Mouse (Mus musculus) cerebellum, adult 18-20 months (tissue): ENCODE measurements around the gene Olfr394.
"Not testable (repeated sequence)": the region's sequence is repeated elsewhere in the genome, so short reads cannot be mapped to it uniquely, and the experiment has no call there.

ENCODE experiments used
- DNase-seq, 2 experiments: peaks; one replicate each; pipeline ENCODE4 v3.0.0; 2021

The Olfr394 gene

GRCm38 (mm10) chr11:73890671-73891070 is at the start of gene Olfr394:
TSS of gene Olfr394 (minus strand) at chr11:73890771.
- DNase-seq = no peak

- no peak for DNase-seq
Measured at GRCm38 (mm10) chr11:73936377-73936776, 45.8 kb upstream of the Olfr394 start, which contains the start of gene Olfr23. TSS of gene Olfr23 (plus strand) at chr11:73936677.

DNA sequence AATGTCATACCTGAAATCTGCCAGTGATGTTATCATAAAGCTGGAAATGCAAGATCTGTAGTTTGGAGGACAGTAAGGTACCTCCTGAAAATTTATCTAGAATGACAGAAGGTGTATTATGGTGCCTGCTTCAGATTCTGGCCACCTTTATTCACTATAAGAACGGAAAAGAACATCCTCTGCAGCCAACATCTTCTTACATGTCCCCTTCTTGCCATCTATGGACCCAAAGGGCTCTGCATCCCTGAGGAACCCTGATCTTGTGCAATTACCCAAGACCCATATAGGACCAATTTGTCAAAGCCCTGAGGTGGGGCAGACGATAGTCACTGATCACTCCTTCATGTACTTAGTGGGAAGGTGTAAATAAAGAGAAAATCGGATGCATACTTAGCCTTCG is 18.6 kb upstream of the Olfr394 start, which contains the start of gene Olfr395:
TSS of gene Olfr395 (minus strand) at position 101 of the 400 bp plus-strand sequence.
- DNase-seq = not testable (repeated sequence)

DNA sequence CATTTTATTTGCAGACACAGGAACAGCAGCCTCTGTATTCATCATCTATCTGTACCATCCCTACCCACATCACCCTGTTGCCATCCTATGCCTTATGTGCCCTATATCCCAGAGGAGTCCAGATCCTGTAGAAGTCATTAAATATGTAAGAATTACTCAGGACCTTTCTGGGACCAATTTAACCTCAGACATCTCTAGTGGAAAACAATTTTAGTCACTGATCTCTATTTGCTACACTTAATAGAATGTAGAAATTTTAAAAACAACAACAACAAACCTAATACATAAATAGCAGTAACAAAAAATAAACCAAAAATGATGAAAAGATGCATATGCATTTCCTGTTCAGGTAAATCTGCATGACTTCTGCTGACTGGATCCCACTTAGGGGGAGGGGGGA is 39.2 kb downstream of the Olfr394 start, which contains the start of gene Olfr393:
TSS of gene Olfr393 (minus strand) at position 101 of the 400 bp plus-strand sequence.
- no peak for DNase-seq
